Mouse (Mus musculus) layer of hippocampus, adult 9-11 months (tissue): Measurements from ENCODE around the gene AW011738.

Experiments
- DNase-seq: peaks from one replicate; pipeline ENCODE4 v3.0.0; 2022

Gene AW011738

DNA sequence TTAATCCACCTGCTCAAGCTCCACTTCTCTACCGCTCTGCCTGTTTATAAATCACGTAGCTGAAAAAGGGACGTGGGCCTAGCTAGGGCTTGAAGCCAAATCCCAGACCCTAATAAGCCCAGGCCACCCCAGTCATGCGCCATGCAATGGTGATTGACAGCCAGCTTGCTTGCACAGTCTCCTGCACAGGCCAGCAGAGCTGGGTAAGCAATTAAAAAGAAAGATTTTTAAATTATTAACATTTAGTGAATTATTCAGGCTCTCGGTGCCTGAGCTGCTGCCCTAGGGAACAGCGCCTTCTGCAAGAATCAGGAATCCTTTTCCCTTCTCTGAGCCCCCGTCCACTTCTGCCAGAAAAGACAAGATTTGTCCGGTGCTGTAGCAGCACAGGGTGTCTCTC, 48.0 kb downstream of the AW011738 start:
- no peak for DNase-seq

DNA sequence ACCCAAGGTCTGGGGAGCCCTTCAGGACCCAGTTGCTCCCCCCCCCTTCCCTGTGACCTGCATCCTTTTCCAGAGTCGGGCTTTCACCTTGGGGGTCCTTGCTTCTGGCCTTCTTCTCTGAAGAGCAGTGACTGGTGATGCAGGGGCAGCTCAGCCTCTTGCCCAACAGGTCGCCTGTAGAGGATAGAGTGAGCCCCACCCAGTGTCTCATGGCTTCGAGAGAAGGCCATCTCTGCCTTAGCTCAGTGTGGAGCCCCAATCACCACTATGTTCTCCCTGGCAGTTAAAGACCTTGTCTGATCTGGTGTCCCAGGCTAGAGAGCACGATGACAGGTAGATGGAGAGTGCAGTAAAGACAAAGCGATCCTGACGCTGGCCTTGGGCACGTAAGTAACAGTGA, 49.0 kb downstream of the AW011738 start:
- no peak for DNase-seq

DNA sequence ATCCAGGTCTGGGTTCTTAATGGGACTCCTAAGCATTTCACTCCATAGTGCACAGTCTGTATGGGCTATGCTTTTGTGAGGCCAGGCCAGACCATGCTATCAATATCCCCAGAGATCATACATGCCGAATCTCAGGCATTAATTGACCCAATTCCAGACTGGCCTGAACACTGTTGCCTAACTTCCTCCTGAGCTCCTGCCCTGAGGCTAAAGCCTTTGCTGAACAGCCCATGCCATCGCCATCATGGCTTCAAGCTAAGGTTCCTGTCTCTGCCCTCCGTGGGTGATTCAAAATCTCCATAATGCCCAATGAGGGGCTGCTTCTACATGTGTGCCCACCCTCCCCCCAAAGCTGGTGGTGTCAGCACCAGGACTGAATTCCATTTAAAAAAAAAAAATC, 49.5 kb downstream of the AW011738 start:
- no peak for DNase-seq

GRCm38 (mm10) chr4:156253043-156253442, 49.9 kb downstream of the AW011738 start:
- DNase-seq: no peak

- no peak for DNase-seq
Observed at GRCm38 (mm10) chr4:156254361-156255077, 51.4 kb downstream of the AW011738 start.
